Mouse (Mus musculus): ENCODE results near the gene Capn10.
A peak's percentile ranks its signal among the peaks of the same experiment; 100 is the strongest.

Gene Capn10

GRCm38 (mm10) chr1:92934182-92934827 lies at the start of gene Capn10:
Capn10 (plus strand) TSS chr1:92934376.
- peak; percentile 93 to 94 for DNase-seq

GRCm38 (mm10) chr1:92888901-92889655 lies 45.1 kb upstream of the Capn10 start:
- no peak for DNase-seq

- no peak for DNase-seq
Observed at GRCm38 (mm10) chr1:92892791-92893190, 41.4 kb upstream of the Capn10 start.

DNA sequence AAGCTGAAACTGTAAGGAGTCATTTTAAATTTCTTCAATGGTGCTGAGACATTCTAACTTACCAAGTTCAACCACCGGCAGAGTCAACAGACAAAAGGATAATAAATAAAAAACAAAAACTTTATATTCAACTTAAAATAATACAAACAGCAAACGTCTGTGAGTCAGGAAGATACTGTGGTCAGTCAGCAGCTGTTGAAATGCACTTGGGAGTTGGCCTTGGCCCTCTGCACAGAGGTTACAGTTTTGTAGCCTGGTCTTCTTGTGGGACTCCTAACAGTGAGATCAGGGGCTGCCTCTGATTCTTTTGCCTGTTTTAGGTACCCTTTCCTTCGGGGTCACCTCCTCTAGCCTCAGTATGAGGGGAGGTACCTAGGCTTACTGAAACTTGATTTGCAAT lies 40.3 kb upstream of the Capn10 start:
- no peak for DNase-seq

GRCm38 (mm10) chr1:92895089-92895488 lies 39.1 kb upstream of the Capn10 start:
- DNase-seq, result peak; percentile 92

- DNase-seq, result peak in 1 of 2 experiments; percentile 50
Observed at GRCm38 (mm10) chr1:92902786-92903185, 31.4 kb upstream of the Capn10 start, which contains the start of gene Ankmy1. Ankmy1 (minus strand) TSS chr1:92902906.

DNA sequence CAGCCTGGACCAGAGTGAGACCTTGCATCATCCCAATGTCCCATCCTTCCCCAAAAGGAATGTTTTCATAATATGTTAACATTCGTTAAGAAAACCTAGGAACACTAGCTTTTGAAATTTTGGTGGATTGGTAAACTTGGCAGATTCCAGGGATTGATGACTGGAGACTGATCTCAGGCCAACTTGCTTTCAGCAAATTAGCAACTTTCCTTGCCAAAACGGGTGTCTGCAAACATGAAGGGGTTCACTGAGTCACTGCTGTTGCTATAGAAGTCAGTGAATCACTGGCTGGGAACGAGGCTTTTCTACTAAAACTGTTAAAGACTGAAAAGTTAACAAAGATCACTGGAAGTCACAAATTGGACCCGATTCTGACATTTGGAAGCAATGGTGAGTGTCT lies 30.5 kb upstream of the Capn10 start:
- DNase-seq, result no peak

- no peak for DNase-seq
Observed at GRCm38 (mm10) chr1:92905703-92906310, 28.4 kb upstream of the Capn10 start.

DNA sequence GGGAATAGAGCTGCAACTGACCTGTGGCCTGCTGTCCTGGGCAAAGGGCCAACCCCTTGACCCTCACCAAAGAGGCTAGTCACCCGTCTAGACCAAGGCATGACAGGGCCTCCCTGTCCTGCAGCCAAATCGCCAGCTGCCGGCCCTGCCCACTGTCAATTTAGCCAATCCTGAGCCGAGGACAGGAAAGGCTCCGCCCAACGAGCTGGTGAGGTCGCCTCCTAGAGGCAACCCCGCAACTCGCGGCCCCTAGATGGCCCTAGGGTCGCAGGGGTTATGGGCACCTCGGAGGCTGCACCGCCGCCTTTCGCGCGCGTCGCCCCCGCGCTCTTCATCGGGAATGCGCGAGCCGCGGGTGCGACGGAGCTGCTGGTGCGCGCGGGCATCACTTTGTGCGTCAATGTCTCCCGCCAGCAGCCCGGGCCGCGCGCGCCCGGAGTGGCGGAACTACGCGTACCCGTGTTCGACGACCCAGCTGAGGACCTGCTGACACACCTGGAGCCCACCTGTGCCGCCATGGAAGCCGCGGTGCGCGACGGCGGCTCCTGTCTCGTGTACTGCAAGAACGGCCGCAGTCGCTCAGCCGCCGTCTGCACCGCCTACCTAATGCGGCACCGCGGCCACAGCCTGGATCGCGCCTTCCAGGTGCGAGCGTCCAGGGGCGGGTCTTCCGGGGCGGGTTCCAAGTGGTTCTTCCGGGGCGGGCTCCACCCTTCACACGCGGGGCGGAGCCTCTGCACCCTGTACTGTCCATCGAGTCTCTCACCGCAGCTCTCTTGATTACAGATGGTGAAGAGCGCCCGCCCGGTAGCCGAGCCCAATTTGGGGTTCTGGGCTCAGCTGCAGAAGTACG lies 27.2 kb upstream of the Capn10 start, which contains the start of gene Dusp28:
Gene Dusp28 (plus strand): TSS at position 203 of the 853 bp plus-strand sequence.
- DNase-seq, result peak; percentile 90

- DNase-seq, result no peak
Observed at GRCm38 (mm10) chr1:92907632-92908360, 26.4 kb upstream of the Capn10 start.

GRCm38 (mm10) chr1:92908664-92909063 lies 25.5 kb upstream of the Capn10 start:
- no peak for DNase-seq

- DNase-seq, result peak; percentile 36 to 44
Observed at GRCm38 (mm10) chr1:92909068-92909467, 25.1 kb upstream of the Capn10 start.

DNA sequence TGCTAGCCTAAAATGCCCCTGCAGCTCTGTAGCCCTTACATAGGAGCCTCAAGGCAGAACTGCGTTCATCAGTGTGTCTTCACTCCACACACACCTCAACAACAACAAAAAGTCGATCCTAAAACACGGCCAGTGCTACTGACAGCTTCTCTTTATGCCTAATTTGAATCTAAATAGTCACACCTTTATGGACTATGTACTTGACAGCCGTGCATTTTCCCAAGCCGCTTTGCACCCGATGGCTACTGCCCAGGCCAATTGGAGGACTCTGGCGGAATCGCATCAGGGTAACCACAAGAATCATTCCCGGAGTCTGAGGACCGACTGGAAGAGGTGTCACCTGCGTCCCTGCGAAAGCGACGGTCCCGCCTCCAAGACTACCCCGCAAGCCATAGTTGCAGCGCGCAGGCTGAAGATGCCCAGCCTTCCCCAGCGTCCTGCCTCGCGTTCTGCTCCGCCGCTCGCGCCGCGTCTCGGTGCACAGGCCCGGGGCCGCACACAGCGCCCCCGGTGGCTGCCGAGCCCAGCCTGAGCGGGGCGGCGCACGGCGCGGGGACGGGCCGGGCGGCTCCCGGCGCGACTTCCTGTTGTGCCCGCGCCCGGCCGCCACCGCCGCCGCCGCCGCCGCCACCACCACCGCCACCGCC lies 23.8 kb upstream of the Capn10 start, which contains the start of gene Rnpepl1:
Gene Rnpepl1 (plus strand): TSS at position 545 of the 647 bp plus-strand sequence.
- peak; percentile 84 to 87 for DNase-seq

DNA sequence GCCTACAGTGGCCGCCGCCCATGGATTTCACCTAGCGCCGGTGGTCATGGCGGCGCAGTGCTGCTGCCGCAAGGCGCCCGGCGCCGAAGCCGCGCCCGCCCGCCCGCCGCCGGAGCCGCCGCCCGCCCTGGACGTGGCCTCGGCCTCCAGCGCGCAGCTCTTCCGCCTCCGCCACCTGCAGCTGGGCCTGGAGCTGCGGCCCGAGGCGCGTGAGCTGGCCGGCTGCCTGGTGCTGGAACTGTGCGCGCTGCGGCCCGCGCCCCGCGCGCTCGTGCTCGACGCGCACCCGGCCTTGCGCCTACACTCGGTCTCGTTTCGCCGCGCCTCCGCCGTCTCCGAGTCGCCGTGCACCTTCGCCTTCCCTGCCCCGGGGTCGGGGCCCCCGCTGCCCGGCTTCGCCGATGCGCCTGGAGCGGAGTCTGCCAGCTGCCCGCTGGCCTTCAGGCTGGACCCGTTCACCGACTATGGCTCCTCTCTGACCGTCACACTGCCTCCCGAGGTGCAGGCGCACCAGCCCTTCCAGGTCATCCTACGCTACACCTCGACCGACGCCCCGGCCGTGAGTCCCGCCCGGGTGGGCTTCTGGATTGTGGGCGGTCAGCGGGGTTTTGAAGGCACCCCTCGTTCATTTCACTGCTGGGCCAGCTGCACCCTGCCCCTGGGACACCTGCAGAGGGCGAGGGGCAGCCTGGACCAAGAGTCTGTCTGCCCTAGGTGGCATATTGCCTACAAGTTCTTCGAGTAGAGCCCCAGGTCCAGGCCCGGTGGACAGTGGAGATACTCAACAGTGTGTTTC lies 23.1 kb upstream of the Capn10 start:
- peak; percentile 89 to 90 for DNase-seq

DNA sequence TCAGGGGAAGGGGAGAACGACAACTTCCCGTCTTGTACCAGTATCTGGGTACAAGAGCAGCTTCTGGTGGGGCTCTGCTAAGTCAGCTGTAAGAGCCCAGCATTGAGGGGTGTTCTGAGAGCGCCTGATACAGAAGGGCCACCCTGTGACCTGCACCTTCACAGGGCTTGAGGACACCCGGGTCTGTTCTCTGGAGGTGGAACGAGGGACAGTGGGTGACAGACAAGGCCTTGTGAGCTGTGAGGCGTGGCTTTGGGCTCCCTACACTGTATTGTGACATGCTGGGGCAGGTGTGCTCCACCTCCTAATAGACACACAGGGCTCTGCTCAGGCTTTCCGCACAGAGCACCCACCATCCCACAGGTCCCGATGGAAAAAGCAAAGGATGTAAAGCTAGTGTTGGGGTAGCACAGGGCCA lies 22.4 kb upstream of the Capn10 start:
- no peak for DNase-seq

DNA sequence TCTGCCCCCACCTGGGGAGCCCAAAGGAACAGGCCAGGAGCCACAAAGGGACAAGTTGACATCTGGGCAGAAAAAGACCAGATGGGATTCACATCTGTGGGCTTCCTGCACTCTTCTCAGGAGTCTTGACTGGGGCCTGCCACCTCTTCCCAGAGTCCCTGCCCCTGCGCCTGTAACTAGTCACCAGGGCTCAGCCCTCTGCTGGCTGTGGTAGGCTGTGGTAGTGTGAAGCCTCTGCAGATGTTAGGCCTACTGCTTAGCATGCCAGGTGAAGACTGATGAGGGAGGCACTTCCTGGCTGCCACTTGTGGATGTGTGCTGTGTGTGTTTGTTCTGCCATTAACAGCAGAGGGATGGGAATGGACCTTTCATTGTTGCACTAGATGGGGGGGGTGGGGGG lies 21.9 kb upstream of the Capn10 start:
- no peak for DNase-seq

DNA sequence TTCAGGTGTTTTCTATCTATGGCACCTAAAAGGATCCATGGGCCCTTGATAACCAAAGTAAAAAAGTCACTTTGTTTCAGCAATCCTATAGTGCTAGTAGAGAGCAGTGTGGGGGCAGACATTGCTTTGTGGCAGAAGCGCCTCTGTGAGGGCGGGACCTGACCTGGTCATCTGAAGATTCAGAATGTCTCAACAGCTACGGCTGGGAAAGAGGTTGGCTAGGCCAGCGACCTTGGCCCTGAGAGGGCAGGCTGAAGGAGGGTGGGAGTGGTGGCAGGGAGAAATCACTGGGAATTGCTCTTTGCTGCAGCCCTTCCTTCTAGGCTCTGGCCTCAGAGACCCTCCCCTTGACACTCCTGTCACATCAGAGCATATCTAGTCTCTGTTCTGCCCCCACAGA lies 19.9 kb upstream of the Capn10 start:
- no peak for DNase-seq

GRCm38 (mm10) chr1:92914993-92915392 lies 19.2 kb upstream of the Capn10 start:
- DNase-seq, result no peak

- no peak for DNase-seq
Observed at GRCm38 (mm10) chr1:92916725-92917124, 17.5 kb upstream of the Capn10 start.

GRCm38 (mm10) chr1:92919151-92919550 lies 15.0 kb upstream of the Capn10 start:
- no peak for DNase-seq
